Mouse (Mus musculus): Measurements from ENCODE around the gene Wdhd1. TPM values are rescaled to one million over a fixed set of nuclear protein-coding genes. Genes with fewer than 3 reads are reported as not detected.

The Wdhd1 gene
- polyA plus RNA-seq, 1 experiment from 2014 or later: 11.7 TPM

GRCm38 (mm10) chr14:47276036-47276603, 537 bp downstream of the Wdhd1 start:
- 1% methylated on average over 22 of the region's 22 CpGs for WGBS
- Histone ChIP-seq H3K9ac (peak overlapping the region; percentile 93), H3K27me3 (no peaks in the 10 kb centered on the region), H3K36me3 (peaks cover 8% of the 10 kb centered on the region; the same call in 1 of the 2 replicates), H3K4me2 (peak overlapping the region; percentile 88), H3K4me1 (replicated peaks) (peaks cover 8% of the 10 kb centered on the region), H3K9me3 (replicated peaks) (no peaks in the 10 kb centered on the region), H3K27ac (peak overlapping the region; percentile 98), H3K4me3 (peak overlapping the region; percentile 98)
- ATAC-seq (replicated peaks; ENCODE audit: insufficient number of reproducible peaks, insufficient read depth, low FRiP score, low read depth): 0 out of 2 replicates have a peak, but pooled peaks have one; percentile 2

DNA sequence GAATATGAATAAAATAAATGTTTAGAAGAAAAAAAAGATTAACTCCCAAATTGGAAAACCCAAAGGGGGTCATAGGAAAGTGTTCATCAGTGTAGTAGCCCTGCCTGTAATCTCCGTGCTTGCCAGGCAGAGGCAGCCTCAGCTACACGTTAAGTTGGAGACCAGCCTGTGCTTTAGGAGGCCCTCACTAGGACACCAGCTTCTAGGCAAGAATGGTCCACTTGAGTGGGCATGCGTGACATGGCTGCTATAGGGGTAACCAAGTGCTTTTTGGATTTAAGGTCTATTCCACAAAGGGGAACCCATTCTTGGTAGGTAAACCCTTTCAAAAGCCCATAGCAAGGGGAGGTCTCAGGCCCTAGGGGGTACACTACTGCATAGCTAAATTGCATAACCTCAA, 1.2 kb downstream of the Wdhd1 start:
- WGBS: 21% methylated on average over 3 of the region's 3 CpGs

GRCm38 (mm10) chr14:47273751-47274150, 2.9 kb downstream of the Wdhd1 start:
- H3K27ac ChIP-seq: no peak overlapping the region
- H3K9me3 ChIP-seq (replicated peaks): no peaks in the 10 kb centered on the region
- no peak for ATAC-seq (replicated peaks; ENCODE audit: insufficient number of reproducible peaks, insufficient read depth, low FRiP score, low read depth)
- peaks cover 8% of the 10 kb centered on the region for H3K4me1 ChIP-seq (replicated peaks)
- peaks cover 24% of the 10 kb centered on the region for H3K36me3 ChIP-seq
- H3K27me3 ChIP-seq: no peaks in the 10 kb centered on the region
- no peak overlapping the region for H3K4me2 ChIP-seq
- H3K4me3 ChIP-seq: no peak overlapping the region
- WGBS: 85% methylated on average over 3 of the region's 3 CpGs
- no peak overlapping the region for H3K9ac ChIP-seq

More for the DNA sequence above, 1.2 kb downstream of the Wdhd1 start:
- no peak overlapping the region for H3K27ac ChIP-seq
- no peaks in the 10 kb centered on the region for H3K9me3 ChIP-seq (replicated peaks)
- ATAC-seq (replicated peaks; ENCODE audit: insufficient number of reproducible peaks, insufficient read depth, low FRiP score, low read depth): no peak
- H3K9ac ChIP-seq: peak overlapping the region; percentile 93; the same call in 1 of the 2 replicates
- H3K4me1 ChIP-seq (replicated peaks): peaks cover 8% of the 10 kb centered on the region
- peaks cover 13% of the 10 kb centered on the region; the same call in 1 of the 2 replicates for H3K36me3 ChIP-seq
- H3K4me3 ChIP-seq: peak overlapping the region; percentile 98
- H3K27me3 ChIP-seq: no peaks in the 10 kb centered on the region
- peak overlapping the region; percentile 88 for H3K4me2 ChIP-seq

GRCm38 (mm10) chr14:47269706-47270105, 7.0 kb downstream of the Wdhd1 start:
- no peak overlapping the region for H3K27ac ChIP-seq
- WGBS: 93% methylated on average over 2 of the region's 2 CpGs
- no peaks in the 10 kb centered on the region for H3K4me1 ChIP-seq (replicated peaks)
- no peak for ATAC-seq (replicated peaks; ENCODE audit: insufficient number of reproducible peaks, insufficient read depth, low FRiP score, low read depth)
- peaks cover 50% of the 10 kb centered on the region for H3K36me3 ChIP-seq
- H3K9me3 ChIP-seq (replicated peaks): no peaks in the 10 kb centered on the region
- no peak overlapping the region for H3K9ac ChIP-seq
- H3K27me3 ChIP-seq: no peaks in the 10 kb centered on the region
- no peak overlapping the region for H3K4me2 ChIP-seq
- no peak overlapping the region for H3K4me3 ChIP-seq

DNA sequence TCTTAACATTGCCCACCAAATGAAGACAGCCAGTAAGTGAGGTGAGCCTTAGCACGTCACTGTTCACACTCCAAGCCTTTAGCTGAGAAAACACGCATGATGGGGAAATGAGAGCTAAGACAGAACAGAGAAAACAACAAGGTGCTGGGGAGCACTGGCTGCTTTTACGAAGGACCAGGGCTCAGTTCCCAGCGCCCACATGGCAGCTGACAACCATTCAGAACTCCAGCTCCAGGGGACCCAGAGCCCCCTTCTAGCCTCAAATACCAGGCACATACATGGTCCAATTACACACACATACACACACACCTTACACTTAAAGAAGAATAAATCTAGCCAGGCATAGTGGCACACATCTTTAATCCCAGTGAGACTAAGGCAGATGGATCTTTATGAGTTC, 7.6 kb downstream of the Wdhd1 start:
- no peaks in the 10 kb centered on the region for H3K27me3 ChIP-seq
- no peaks in the 10 kb centered on the region for H3K9me3 ChIP-seq (replicated peaks)
- H3K4me2 ChIP-seq: no peak overlapping the region
- no peak overlapping the region for H3K27ac ChIP-seq
- peaks cover 50% of the 10 kb centered on the region for H3K36me3 ChIP-seq
- 94% methylated on average over 4 of the region's 4 CpGs for WGBS
- ATAC-seq (replicated peaks; ENCODE audit: insufficient number of reproducible peaks, insufficient read depth, low FRiP score, low read depth): no peak
- no peak overlapping the region for H3K9ac ChIP-seq
- no peak overlapping the region for H3K4me3 ChIP-seq
- no peaks in the 10 kb centered on the region for H3K4me1 ChIP-seq (replicated peaks)

DNA sequence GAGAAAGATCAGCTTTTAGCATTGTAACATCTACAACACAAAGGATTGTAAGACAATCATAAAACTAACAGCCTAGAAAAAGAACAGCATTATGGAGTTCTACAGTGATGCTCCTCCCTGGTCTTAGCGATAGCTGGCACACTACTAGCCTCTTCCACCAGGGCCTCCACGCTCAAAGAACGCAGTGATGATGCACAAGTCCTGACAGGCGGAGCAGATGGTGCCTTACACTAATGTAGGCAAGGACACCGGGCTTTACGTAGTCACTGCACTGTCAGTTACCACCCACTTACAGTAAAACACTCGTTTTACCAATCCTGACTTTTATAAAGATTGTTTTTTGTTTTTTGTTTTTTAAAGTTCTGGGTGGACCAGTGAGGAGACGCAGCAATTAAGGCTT, 10.8 kb downstream of the Wdhd1 start:
- no peak overlapping the region for H3K4me3 ChIP-seq
- no peak overlapping the region for H3K4me2 ChIP-seq
- H3K9ac ChIP-seq: no peak overlapping the region
- no peak for ATAC-seq (replicated peaks; ENCODE audit: insufficient number of reproducible peaks, insufficient read depth, low FRiP score, low read depth)
- H3K4me1 ChIP-seq (replicated peaks): no peaks in the 10 kb centered on the region
- no peak overlapping the region for H3K27ac ChIP-seq
- no peaks in the 10 kb centered on the region for H3K27me3 ChIP-seq
- peaks cover 48% of the 10 kb centered on the region for H3K36me3 ChIP-seq
- H3K9me3 ChIP-seq (replicated peaks): no peaks in the 10 kb centered on the region
- 90% methylated on average over 8 of the region's 8 CpGs for WGBS

DNA sequence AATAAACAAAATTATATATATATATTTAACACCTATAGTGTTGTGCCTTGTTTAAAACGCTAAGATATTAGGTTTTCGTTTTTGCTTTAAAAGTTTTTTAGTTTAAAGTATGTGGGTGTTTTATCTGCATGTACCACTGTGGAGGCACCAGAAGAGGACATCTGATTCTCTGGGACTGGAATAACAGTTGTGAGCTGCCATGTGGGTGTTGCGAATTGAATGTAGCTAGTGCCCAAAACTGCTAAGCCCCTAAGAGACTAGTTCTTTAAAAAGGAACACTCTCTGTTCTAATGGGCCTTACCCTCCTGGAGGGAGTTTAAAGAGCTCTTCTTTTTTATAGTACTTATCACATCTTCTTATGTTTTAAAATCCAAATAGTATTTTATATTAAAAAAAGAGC, 11.8 kb downstream of the Wdhd1 start:
- no peak overlapping the region for H3K4me2 ChIP-seq
- H3K4me3 ChIP-seq: no peak overlapping the region
- H3K9me3 ChIP-seq (replicated peaks): no peaks in the 10 kb centered on the region
- H3K36me3 ChIP-seq: peaks cover 46% of the 10 kb centered on the region
- no peaks in the 10 kb centered on the region for H3K4me1 ChIP-seq (replicated peaks)
- no peak overlapping the region for H3K9ac ChIP-seq
- 95% methylated on average over 3 of the region's 3 CpGs for WGBS
- no peak for ATAC-seq (replicated peaks; ENCODE audit: insufficient number of reproducible peaks, insufficient read depth, low FRiP score, low read depth)
- H3K27ac ChIP-seq: no peak overlapping the region
- no peaks in the 10 kb centered on the region for H3K27me3 ChIP-seq

GRCm38 (mm10) chr14:47249839-47250238, 26.8 kb downstream of the Wdhd1 start:
- Histone ChIP-seq H3K4me3 (no peak overlapping the region), H3K9me3 (replicated peaks) (no peaks in the 10 kb centered on the region), H3K27ac (no peak overlapping the region), H3K9ac (no peak overlapping the region), H3K4me2 (no peak overlapping the region), H3K27me3 (no peaks in the 10 kb centered on the region), H3K4me1 (replicated peaks) (no peaks in the 10 kb centered on the region), H3K36me3 (peaks cover 20% of the 10 kb centered on the region)
- WGBS: 79% methylated on average over 6 of the region's 6 CpGs
- no peak for ATAC-seq (replicated peaks; ENCODE audit: insufficient number of reproducible peaks, insufficient read depth, low FRiP score, low read depth)

DNA sequence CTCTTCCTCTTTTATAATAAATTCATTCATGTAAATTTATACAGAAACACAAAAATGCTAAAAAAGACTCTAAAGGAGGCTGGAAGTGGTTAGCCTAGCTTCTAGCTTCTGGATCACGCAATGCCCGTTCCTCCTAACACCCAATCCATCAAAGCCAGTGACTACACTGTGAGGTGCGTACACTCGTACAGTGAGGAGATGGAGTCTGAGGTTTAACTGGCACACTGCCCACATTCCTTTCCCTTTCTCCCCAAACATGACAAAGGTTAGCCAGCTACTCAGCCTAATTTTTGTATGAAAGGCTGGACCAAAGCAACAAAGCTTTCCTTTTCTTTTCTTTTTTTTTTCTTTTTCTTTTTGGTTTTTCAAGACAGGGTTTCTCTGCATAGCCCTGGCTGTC, 33.9 kb downstream of the Wdhd1 start:
- Histone ChIP-seq H3K27ac (no peak overlapping the region), H3K4me2 (no peak overlapping the region), H3K9me3 (replicated peaks) (no peaks in the 10 kb centered on the region), H3K4me1 (replicated peaks) (peaks cover 2% of the 10 kb centered on the region; the same call in 1 of the 2 replicates), H3K27me3 (no peaks in the 10 kb centered on the region), H3K4me3 (no peak overlapping the region), H3K9ac (no peak overlapping the region), H3K36me3 (peaks cover 25% of the 10 kb centered on the region; the same call in 1 of the 2 replicates)
- no peak for ATAC-seq (replicated peaks; ENCODE audit: insufficient number of reproducible peaks, insufficient read depth, low FRiP score, low read depth)
- WGBS: 33% methylated on average over 4 of the region's 4 CpGs

DNA sequence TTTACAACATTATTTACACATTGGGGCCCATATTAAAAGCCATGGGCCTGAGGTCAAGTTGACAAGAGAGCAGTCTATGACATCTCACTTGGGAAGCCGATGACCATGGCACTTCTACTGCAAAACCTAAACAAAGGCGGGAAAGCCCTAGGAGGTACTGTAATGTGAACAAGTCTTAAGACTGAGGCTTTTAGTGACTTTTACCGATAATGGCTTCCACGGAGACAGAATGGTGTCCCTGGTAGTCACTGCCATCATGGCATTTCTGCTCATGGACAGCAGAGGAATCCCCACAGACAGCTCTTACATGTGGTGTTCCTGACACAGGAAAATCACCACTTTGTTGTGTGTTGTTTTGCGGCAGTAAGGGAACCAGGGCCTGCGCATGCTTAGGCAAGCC, 35.6 kb downstream of the Wdhd1 start:
- no peak overlapping the region for H3K27ac ChIP-seq
- WGBS: 71% methylated on average over 6 of the region's 6 CpGs

GRCm38 (mm10) chr14:47240600-47240999, 36.1 kb downstream of the Wdhd1 start:
- Histone ChIP-seq H3K36me3 (peaks cover 16% of the 10 kb centered on the region; the same call in 1 of the 2 replicates), H3K27ac (no peak overlapping the region), H3K27me3 (no peaks in the 10 kb centered on the region), H3K9ac (no peak overlapping the region), H3K4me2 (no peak overlapping the region), H3K4me3 (no peak overlapping the region), H3K9me3 (replicated peaks) (no peaks in the 10 kb centered on the region), H3K4me1 (replicated peaks) (peaks cover 2% of the 10 kb centered on the region; the same call in 1 of the 2 replicates)
- no peak; the same call in 1 of the 2 replicates for ATAC-seq (replicated peaks; ENCODE audit: insufficient number of reproducible peaks, insufficient read depth, low FRiP score, low read depth)
- 50% methylated on average over 1 of the region's 1 CpGs for WGBS

More for the DNA sequence above, 35.6 kb downstream of the Wdhd1 start:
- ATAC-seq (replicated peaks; ENCODE audit: insufficient number of reproducible peaks, insufficient read depth, low FRiP score, low read depth): no peak
- Histone ChIP-seq H3K4me3 (no peak overlapping the region), H3K27me3 (no peaks in the 10 kb centered on the region), H3K36me3 (peaks cover 16% of the 10 kb centered on the region; the same call in 1 of the 2 replicates), H3K4me1 (replicated peaks) (peaks cover 2% of the 10 kb centered on the region; the same call in 1 of the 2 replicates), H3K9ac (no peak overlapping the region), H3K9me3 (replicated peaks) (no peaks in the 10 kb centered on the region), H3K4me2 (no peak overlapping the region)

DNA sequence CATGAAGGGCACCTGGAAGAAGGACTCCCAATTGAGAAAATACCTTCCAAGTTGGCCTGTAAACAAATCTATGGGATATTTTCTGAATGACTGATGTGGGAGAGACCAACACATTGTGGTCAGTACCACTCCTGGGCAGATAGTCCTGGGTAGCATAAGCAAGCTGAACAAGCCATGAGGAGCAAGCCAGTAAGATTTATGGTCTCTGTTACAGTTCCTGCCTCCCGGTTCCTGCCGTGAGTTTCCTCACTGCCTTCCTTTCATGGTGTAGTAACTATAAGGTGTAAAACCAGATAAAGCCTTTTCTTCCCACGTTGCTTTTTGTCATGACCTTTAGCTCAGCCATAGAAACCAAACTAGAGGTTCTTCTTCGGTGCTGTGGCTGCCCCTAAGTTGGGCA, 39.4 kb downstream of the Wdhd1 start:
- H3K9ac ChIP-seq: no peak overlapping the region
- 87% methylated on average over 4 of the region's 4 CpGs for WGBS
- peaks cover 6% of the 10 kb centered on the region for H3K4me1 ChIP-seq (replicated peaks)
- H3K4me2 ChIP-seq: no peak overlapping the region
- ATAC-seq (replicated peaks; ENCODE audit: insufficient number of reproducible peaks, insufficient read depth, low FRiP score, low read depth): no peak
- no peak overlapping the region for H3K27ac ChIP-seq
- H3K9me3 ChIP-seq (replicated peaks): no peaks in the 10 kb centered on the region
- peaks cover 7% of the 10 kb centered on the region; the same call in 1 of the 2 replicates for H3K36me3 ChIP-seq
- H3K27me3 ChIP-seq: no peaks in the 10 kb centered on the region
- no peak overlapping the region for H3K4me3 ChIP-seq

All from heart, embryonic 15.5 days (tissue).